Mouse (Mus musculus): Measurements from ENCODE around the gene Rxfp1.

The Rxfp1 gene

DNA sequence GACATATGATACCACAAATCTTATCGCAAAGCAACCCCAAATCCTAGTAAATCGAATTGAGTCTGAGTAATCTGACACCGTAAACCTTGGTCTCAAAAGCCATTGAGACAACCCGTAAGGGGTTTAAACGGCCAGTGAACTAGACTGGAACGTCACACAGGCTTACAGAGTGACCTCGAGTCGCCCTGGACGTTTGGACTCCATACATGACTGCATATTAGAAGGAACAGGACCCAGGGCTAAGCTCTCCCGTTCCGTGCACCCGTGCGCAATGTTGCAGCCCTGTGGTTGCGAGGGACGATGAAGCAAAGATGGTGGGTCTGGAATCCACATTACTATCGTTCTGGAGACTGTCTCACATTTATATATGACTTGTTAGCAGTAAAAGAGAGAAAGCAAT, 65.5 kb downstream of the Rxfp1 start:
- in situ Hi-C loops (cut with MboI), result no loop called here

DNA sequence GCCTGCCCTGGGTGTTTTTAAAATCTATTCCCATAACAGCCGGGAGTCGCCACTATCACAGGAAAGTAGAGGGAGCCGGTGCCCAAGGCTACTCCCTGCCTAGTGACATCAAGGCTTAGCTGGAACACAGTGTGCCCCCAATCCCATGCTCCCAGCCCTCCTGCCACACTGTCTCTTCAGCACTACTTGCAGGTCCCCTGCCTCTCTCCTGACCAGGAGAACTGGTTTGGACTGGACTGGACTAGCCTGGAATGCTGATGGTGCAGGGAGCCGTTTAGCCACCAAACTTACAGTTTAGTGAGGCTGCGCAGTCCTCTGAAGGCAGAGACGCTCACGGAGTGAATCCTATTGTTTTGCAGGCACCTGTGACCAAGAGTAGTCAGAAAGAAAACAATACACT, 67.1 kb downstream of the Rxfp1 start:
- in situ Hi-C loops (cut with MboI), result no loop called here

DNA sequence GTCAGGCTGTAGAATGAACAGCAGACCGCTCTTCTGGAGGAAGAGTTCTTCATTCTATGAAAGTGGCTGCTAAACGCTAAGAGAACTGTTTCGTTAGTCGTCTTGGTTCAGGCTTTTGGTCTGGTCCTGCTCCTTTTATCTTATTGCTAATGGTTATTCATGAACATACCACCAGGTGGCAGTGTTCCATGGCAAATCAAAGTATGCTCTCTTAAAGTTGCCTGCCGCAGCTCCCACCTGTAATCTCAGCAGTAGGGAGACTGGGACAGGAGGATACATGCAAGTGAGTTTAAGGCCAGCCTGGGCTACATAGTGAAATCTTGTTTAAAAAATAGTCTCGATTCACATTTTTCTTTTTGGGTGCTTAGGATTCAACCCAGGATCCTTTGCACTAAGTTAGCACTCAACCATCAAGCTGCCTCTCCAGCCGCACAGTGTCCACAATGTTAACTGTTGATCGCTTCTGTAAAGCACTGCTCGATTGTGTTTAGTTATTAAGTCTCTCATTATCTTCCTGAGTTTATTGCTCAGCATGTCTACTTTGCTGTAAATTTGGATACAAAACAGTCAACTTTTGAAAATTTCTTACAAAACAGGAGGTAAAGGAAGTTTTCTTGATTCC, 72.8 kb downstream of the Rxfp1 start:
- in situ Hi-C loops (cut with MboI), result no loop called here

DNA sequence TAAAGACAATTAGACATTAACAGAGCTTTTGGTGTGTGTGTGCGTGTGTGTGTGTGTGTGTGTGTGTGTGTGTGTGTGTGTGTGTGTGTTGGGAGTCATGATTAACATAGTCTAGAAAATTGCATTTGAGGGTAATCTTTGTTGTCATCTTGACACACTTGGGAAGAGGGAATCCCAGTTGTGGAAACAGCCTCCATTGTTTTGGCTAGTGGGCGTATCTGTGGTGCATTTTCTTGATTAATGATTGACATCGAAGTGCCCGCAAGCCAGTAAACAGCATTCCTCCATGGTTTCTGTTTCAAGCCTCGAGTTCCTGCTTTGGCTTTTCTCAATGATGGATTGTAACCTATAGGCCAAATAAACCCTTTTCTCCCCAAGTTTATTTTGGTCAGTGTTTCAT, 81.0 kb downstream of the Rxfp1 start:
- in situ Hi-C loops (cut with MboI), result no loop called here

DNA sequence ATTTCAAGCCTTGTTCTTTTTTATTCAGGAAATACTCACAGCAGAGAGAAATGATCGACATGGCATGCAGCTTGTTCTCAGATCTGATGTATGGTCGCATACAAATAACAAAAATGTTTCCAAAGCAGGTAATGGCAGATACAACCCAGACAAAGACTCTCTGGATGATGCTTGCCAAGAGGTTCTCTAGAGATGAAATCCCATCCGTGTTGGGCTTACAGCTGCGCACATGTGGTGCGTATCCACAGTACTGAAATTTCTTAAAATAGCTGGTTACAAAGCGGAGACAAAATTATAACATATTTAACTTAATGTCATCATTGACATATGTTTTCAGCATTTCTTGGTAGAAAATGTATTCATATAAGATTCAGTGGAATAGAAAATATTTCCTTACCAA, 85.6 kb downstream of the Rxfp1 start:
- in situ Hi-C loops (cut with MboI), result no loop called here

DNA sequence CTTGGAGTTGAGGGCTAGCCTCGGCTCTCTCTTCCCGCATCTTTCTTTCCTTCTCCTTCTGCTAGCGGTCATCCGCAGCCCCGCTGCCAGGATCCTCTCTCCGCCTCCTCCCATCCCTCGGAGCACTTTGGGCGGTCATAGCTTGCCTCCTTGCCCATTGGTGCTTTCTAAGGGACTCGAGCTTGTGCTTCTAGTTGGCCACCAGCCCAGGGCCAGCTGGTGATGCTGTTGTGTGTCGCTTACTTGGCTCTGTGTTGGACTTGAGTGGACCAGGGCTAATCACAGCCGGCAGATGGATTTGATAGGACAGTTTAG, 108.3 kb downstream of the Rxfp1 start, which contains the start of gene Etfdh:
Gene Etfdh (minus strand): TSS at position 85 of the 315 bp plus-strand sequence.
- in situ Hi-C loops (cut with MboI), result no loop called here

DNA sequence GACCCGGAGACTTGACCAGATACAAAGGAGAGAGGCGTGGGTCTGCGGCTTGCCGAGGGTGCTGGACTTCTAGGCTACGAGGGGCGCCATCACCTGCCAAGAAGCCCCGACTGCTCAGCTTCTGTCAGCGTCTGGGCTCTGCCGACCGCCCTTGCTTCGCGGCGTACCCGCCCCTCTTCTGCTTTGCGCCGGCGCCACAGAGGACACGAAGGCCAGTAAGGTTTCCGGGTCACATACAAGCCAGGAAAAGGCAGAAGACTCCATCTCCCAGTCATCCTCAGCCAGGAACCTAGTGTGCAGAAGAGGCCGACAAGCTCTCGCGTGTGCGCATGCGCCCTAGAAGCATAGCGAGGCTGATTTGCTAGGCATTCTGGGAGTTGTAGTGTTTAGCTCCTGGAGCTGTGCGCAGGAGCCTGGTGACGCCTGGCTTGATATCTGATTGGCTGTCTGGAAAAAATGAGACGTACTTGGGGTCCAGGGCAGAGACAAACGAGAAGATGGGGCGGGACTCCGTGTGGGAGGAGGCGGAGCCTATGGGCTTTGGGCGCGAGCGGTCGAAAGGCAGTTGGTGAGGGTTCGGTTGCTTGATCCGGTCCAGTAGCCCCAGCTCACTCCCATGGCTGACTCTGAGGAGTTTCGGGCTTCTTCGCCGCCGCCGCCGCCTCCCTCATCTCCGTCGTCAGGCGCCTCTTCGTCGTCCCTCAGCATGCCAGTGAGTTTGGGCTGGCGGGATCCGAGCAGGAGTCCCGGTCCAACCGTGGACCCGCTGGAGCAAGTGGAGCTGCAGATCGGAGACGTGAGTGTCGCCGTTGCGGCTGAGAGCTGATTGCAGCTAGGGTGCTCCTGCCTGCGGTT, 108.9 kb downstream of the Rxfp1 start, which contains the start of gene 4930579G24Rik:
Gene 4930579G24Rik (plus strand): TSS at position 519 of the 855 bp plus-strand sequence.
- in situ Hi-C loops (cut with MboI), result no loop called here

DNA sequence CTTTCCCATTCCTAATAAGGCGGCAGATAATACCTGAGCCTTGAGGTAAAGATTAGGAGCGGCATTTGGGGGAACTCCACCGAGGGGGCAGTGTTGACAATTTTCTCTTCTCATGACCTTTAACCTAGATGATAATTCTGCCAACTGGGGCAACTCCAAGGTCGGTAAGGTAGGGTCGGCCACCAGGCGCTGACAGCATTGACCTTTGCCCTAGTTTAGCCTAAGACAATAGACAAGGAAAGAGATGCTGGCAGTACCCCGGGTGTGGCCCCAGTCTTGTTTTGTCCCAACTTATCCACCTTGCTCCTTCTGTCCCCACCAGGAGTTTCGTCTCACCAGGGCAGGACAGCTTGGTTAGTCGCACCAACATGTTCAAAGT, 109.5 kb downstream of the Rxfp1 start:
- in situ Hi-C loops (cut with MboI), result no loop called here

DNA sequence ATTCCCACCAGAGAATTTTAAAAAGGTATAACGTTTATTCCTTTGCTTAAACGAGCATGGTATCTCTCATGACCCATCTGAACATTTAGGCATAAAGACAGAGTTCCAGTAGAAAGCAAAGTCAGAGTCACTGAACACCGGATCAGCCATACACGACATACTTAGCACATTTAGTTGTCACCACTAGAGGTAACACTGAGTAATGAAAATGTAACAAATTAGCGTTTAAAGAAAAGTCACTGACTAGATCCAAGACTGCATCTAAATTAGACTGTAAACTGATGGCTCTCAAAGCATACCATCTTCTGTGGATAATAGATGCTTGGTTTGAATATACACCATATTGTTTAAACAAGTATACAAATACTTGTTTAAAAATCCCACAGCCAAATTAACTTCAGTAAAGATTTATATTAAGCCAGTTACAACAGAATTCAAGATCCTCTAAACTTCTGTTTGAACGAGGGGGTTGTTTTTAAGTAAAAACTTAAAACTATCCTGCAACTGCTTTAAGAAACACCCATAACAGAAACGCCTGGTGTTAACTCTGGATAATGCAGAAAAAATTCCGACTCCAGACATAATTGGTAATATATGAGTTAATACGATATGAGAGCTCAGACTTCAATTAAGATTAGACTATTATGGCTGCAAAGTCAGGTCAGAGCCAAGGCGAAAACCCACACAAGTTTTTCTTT, 110.0 kb downstream of the Rxfp1 start:
- in situ Hi-C loops (cut with MboI), result no loop called here

DNA sequence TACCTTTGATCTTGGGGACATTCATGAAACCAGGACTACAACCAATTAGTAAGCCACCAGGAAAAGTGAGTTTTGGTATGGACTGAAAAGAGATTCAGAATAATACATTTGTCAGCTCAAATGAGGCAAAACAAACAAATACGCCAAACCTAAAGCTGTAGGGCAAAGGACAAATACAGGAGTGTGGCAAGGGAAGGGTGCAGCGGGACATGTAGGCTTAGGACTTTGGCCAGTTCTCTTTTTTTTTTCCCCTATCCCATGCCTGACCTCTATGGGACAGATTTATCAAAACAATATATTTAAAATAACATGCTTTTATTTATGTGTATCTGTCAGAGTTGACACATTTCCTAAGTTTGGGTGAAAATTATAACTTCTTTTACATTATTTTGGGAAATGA, 127.8 kb downstream of the Rxfp1 start:
- in situ Hi-C loops (cut with MboI), result no loop called here

DNA sequence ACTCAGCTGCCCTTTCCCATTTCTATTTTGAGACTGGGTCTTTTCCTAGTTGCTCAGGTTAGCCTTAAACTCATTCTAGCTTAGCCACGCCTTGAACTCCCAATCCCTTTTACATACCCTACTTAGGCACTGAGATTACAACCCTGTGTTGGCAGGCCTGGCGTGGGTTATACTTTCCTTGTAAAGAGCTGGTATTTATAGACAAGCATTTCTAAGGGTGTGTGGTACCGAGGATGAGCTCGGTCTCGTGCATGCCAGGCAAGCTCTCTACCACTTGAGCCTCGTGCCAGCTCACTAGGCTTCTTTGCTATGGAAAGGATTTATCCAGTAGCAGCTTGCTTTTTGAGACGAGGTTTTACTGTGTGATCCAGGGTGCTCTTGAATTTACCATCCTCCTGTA, 142.2 kb downstream of the Rxfp1 start:
- in situ Hi-C loops (cut with MboI), result loop anchor here (10.0 kb wide), 1 partner anchor 371 kb away; no protein-coding TSS in a partner anchor

DNA sequence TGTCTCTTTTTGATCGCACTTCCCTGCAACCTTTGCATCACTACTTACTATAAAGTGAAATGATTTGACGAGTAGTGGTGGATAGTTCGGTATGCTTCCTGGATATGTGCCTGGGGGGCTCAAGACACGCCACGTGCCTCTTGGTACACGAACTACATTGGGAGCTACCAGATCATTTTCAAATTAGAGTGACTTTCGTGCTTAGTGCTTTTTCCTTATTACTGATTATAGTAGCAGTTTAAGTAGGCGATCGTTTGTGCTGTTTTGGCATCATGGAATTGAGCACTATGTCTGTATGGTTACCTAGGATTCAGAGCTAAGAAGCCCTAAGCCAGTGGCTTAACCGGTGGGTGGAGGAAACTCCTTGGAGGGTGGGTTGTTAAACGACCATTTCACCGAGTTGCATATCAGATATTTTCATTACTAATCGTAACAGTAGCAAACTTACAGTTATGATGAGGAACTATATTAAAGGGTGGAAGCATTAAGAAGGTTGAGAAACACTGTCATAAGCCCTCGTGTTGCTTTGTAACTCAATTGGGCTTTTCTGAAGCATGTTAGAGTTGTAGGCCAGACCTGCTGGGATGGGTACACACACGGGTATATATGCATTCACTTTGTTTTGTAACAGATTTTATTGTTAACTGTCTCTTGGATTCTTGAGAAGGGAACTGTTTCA, 145.7 kb downstream of the Rxfp1 start:
- in situ Hi-C loops (cut with MboI), result loop anchor here (10.0 kb wide), 1 partner anchor 367 kb away; no protein-coding TSS in a partner anchor
